18 mouse cellular contexts compared by ENCODE assay signal in genomic region chr4:144559792-144560191, GRCm38 (mm10). TPM values are rescaled to one million over a fixed set of nuclear protein-coding genes. Genes with fewer than 3 reads are reported as not detected.
DNase-seq lines count a peak whose midpoint lies in the region; TF ChIP-seq lines count a peak whose summit lies in the region.
"Had no signal": no experiment of that assay in that cellular context is flagged by ENCODE, and none has a peak within 500 bp of the region (broad histone marks: within the 10 kb centered on the region; RNA-seq: fewer than 3 reads in every experiment).

No protein-coding gene starts in this region.

- H3K9me3 ChIP-seq in MEL (replicated peaks; ENCODE audit: insufficient read depth, low read length) = no peaks in the 10 kb centered on the region

- peak; percentile 7 for DNase-seq in adrenal gland, postnatal 14 days
- DNase-seq in adrenal gland, adult 2 months = no peak
- DNase-seq in layer of hippocampus, adult 2 months (ENCODE audit: low spot score in 2 of 2) = no peak
- no peak for DNase-seq in layer of hippocampus, postnatal 10 days (ENCODE audit: low spot score in 2 of 2)
- peak; percentile 19 for DNase-seq in MEL (ENCODE audit: low read depth, low spot score)
- DNase-seq in large intestine, adult 2 months (ENCODE audit: low read depth, low spot score) = peak; percentile 8
- DNase-seq in adrenal gland, adult 8-10 months = no peak
- no peak for DNase-seq in spleen, postnatal 10 days (ENCODE audit: low spot score in 2 of 2)
- DNase-seq: B cell, adult 2 months; cerebellum, postnatal 10 days; liver; lung, postnatal 14 days had no signal

- no peak overlapping the region for H3K4me3 ChIP-seq in layer of hippocampus, adult 2 months
- H3K4me3 ChIP-seq in MEL (ENCODE audit: control insufficient read depth in 1 of 2, insufficient read depth in 1 of 2, low read depth in 2 of 2, low read length in 2 of 2) = no peak overlapping the region
- H3K4me3 ChIP-seq: embryonic facial prominence, embryonic 13.5 days; forebrain, embryonic 12.5 days had no signal

- no peak for TF ChIP-seq POLR2A in MEL (IDR thresholded peaks at IDR 0.05; ENCODE audit: control insufficient read depth in 1 of 2, insufficient read depth in 1 of 2, low read depth in 1 of 2, low read length in 2 of 2, poor library complexity in 1 of 2)

- peak; percentile 13 for TF ChIP-seq RAD21 in MEL (IDR thresholded peaks at IDR 0.05; ENCODE audit: low read depth, low read length)

- no peak overlapping the region for H3K27ac ChIP-seq in layer of hippocampus, adult 2 months
- no peak overlapping the region for H3K27ac ChIP-seq in MEL (ENCODE audit: control insufficient read depth, low read depth, low read length)
- H3K27ac ChIP-seq: embryonic facial prominence, embryonic 13.5 days; forebrain, embryonic 12.5 days had no signal

- no peaks in the 10 kb centered on the region for H3K79me2 ChIP-seq in MEL (ENCODE audit: control insufficient read depth, insufficient read depth, low read length, poor library complexity)

- no peak for TF ChIP-seq EP300 in MEL (IDR thresholded peaks at IDR 0.05; ENCODE audit: low read depth in 1 of 2, low read length in 2 of 2)

- H3K4me1 ChIP-seq in MEL (ENCODE audit: control insufficient read depth in 1 of 2, insufficient read depth in 2 of 2, low read length in 2 of 2) = no peaks in the 10 kb centered on the region
- H3K4me1 ChIP-seq: embryonic facial prominence, embryonic 13.5 days; forebrain, embryonic 12.5 days had no signal

- H3K9ac ChIP-seq in MEL (ENCODE audit: control insufficient read depth, low read depth, low read length, poor library complexity, severe bottlenecking) = no peak overlapping the region
- H3K9ac ChIP-seq: embryonic facial prominence, embryonic 13.5 days; forebrain, embryonic 12.5 days had no signal

- TF ChIP-seq CTCF in layer of hippocampus, adult 2 months (conservative IDR thresholded peaks at IDR 0.05) = peak; percentile 36
- peak in 2 of 3 experiments; percentile 8 to 43; a peak in 2 of 6 replicates for TF ChIP-seq CTCF in MEL (IDR thresholded peaks at IDR 0.05 in 2 of 3, conservative IDR thresholded peaks at IDR 0.05 in 1 of 3; ENCODE audit: control insufficient read depth in 1 of 3, insufficient read depth in 1 of 3, low read depth in 2 of 3, low read length in 3 of 3, poor library complexity in 1 of 3, severe bottlenecking in 1 of 3)

- H3K27me3 ChIP-seq in MEL (ENCODE audit: control insufficient read depth in 1 of 2, insufficient read depth in 2 of 2, low read length in 2 of 2) = no peaks in the 10 kb centered on the region
- H3K27me3 ChIP-seq: embryonic facial prominence, embryonic 13.5 days; forebrain, embryonic 12.5 days had no signal

- H3K36me3 ChIP-seq in MEL (ENCODE audit: control insufficient read depth in 1 of 2, insufficient read depth in 2 of 2, low read length in 2 of 2) = no peaks in the 10 kb centered on the region
- H3K36me3 ChIP-seq: embryonic facial prominence, embryonic 13.5 days; forebrain, embryonic 12.5 days had no signal

TF ChIP-seq in MEL, 35 proteins besides CTCF, POLR2A, EP300 and RAD21:
- TF ChIP-seq MYC (IDR thresholded peaks at IDR 0.05; ENCODE audit: low read depth, low read length) = no peak
- no peak; the same call in 1 of the 2 replicates for TF ChIP-seq ZC3H11A (IDR thresholded peaks at IDR 0.05; ENCODE audit: low read depth, low read length)
- TF ChIP-seq HCFC1 (IDR thresholded peaks at IDR 0.05; ENCODE audit: low read depth, low read length) = no peak
- no peak for TF ChIP-seq SIN3A (IDR thresholded peaks at IDR 0.05; ENCODE audit: low read length)
- TF ChIP-seq MXI1 (IDR thresholded peaks at IDR 0.05; ENCODE audit: low read depth, low read length) = no peak
- TF ChIP-seq SMC3 (IDR thresholded peaks at IDR 0.05; ENCODE audit: low read depth, low read length) = peak; percentile 52
- TF ChIP-seq USF1 (IDR thresholded peaks at IDR 0.05; ENCODE audit: low read depth, low read length) = no peak
- no peak for TF ChIP-seq ZKSCAN1 (IDR thresholded peaks at IDR 0.05; ENCODE audit: low read depth, low read length)

RNA-seq across cellular contexts. Expression of gene Gm13124, which starts 5.1 kb away (rescaled TPM):
- total RNA-seq in adrenal gland, postnatal 14 days (2021) = not detected in 2 replicates
- not detected for total RNA-seq in adrenal gland, adult 2 months (2021)
- not detected in 2 replicates for polyA plus RNA-seq in adrenal gland, adult 2 months (2012; rRNA removed)
- total RNA-seq in layer of hippocampus, adult 2 months (2021) = not detected
- not detected for total RNA-seq in layer of hippocampus, postnatal 10 days (2021)
- not detected in 2 replicates for total RNA-seq in MEL (2012; rRNA removed)
- polyA plus RNA-seq in MEL (2012; ENCODE audit: insufficient read depth in 1 of 2, insufficient read length in 2 of 2, low read depth in 1 of 2, low replicate concordance in 2 of 2, missing spikeins in 1 of 2) = not detected
- polyA plus RNA-seq in large intestine, adult 2 months (2012; rRNA removed) = not detected in 2 replicates
- not detected for total RNA-seq in adrenal gland, adult 8-10 months (2022)
- total RNA-seq: gastrocnemius, postnatal 4 days; heart, postnatal 10 days had no signal
- polyA plus RNA-seq: brain, embryonic 14.5 days; embryonic facial prominence, embryonic 13.5 days; forebrain, embryonic 12.5 days; inflammation-experienced regulatory T-cells, adult 6 months had no signal

RNA-seq across cellular contexts. Expression of gene 9430007A20Rik, which starts 40.2 kb away (rescaled TPM):
- total RNA-seq in adrenal gland, postnatal 14 days (2021) = not detected in 2 replicates
- not detected for total RNA-seq in adrenal gland, adult 2 months (2021)
- not detected in 2 replicates for polyA plus RNA-seq in adrenal gland, adult 2 months (2012; rRNA removed)
- not detected for total RNA-seq in layer of hippocampus, adult 2 months (2021)
- total RNA-seq in layer of hippocampus, postnatal 10 days (2021) = not detected
- total RNA-seq in MEL (2012; rRNA removed) = not detected in 2 replicates
- polyA plus RNA-seq in MEL (2012; ENCODE audit: insufficient read depth in 1 of 2, insufficient read length in 2 of 2, low read depth in 1 of 2, low replicate concordance in 2 of 2, missing spikeins in 1 of 2) = not detected
- not detected in 2 replicates for polyA plus RNA-seq in large intestine, adult 2 months (2012; rRNA removed)
- not detected for total RNA-seq in adrenal gland, adult 8-10 months (2022)
- total RNA-seq: gastrocnemius, postnatal 4 days; heart, postnatal 10 days had no signal
- polyA plus RNA-seq: brain, embryonic 14.5 days; embryonic facial prominence, embryonic 13.5 days; forebrain, embryonic 12.5 days; inflammation-experienced regulatory T-cells, adult 6 months had no signal

RNA-seq across cellular contexts. Expression of gene Aadacl4, which starts 53.7 kb away (rescaled TPM):
- total RNA-seq in adrenal gland, postnatal 14 days (2021) = not detected in 2 replicates
- total RNA-seq in adrenal gland, adult 2 months (2021) = not detected
- not detected in 2 replicates for polyA plus RNA-seq in adrenal gland, adult 2 months (2012; rRNA removed)
- not detected for total RNA-seq in layer of hippocampus, adult 2 months (2021)
- not detected for total RNA-seq in layer of hippocampus, postnatal 10 days (2021)
- total RNA-seq in MEL (2012; rRNA removed) = not detected in 2 replicates
- not detected for polyA plus RNA-seq in MEL (2012; ENCODE audit: insufficient read depth in 1 of 2, insufficient read length in 2 of 2, low read depth in 1 of 2, low replicate concordance in 2 of 2, missing spikeins in 1 of 2)
- polyA plus RNA-seq in large intestine, adult 2 months (2012; rRNA removed) = not detected in 2 replicates
- not detected for total RNA-seq in adrenal gland, adult 8-10 months (2022)
- total RNA-seq: gastrocnemius, postnatal 4 days; heart, postnatal 10 days had no signal
- polyA plus RNA-seq: brain, embryonic 14.5 days; embryonic facial prominence, embryonic 13.5 days; forebrain, embryonic 12.5 days; inflammation-experienced regulatory T-cells, adult 6 months had no signal

Comparison
In these comparisons a context has a peak if more than half of its experiments do, and no peak if none do; other contexts are left out.
1. DNase-seq: peak in adrenal gland, postnatal 14 days (single experiment), MEL (single experiment) and large intestine, adult 2 months (single experiment); none in adrenal gland, adult 2 months (single experiment), layer of hippocampus, adult 2 months (0 of 2), layer of hippocampus, postnatal 10 days (0 of 2), adrenal gland, adult 8-10 months (single experiment) and spleen, postnatal 10 days (0 of 2).